Mouse (Mus musculus) thymus, adult 2 months (tissue): Measurements from ENCODE around the gene 2700097O09Rik. TPM values are rescaled to one million over a fixed set of nuclear protein-coding genes. Genes with fewer than 3 reads are reported as not detected.

Experiments
- DNase-seq: peaks from one replicate; pipeline ENCODE4 v3.0.0; 2021
- H3K27ac ChIP-seq: fragments of 200-500 bp; 2 replicates; pipeline ENCODE4 v1.5.1; 2012; ENCODE audit warnings: low read length, control low read depth; ENCODE audit not compliant: control insufficient read depth, insufficient read depth
- H3K27me3 ChIP-seq: fragments of 200-500 bp; 2 replicates; pipeline ENCODE4 v1.6.1; 2012; ENCODE audit warnings: mild to moderate bottlenecking, low read length, moderate library complexity, mixed read lengths; ENCODE audit not compliant: control insufficient read depth, insufficient read depth
- H3K36me3 ChIP-seq: fragments of 200-500 bp; 2 replicates; pipeline ENCODE4 v1.6.1; 2012; ENCODE audit warnings: mild to moderate bottlenecking, low read length, moderate library complexity; ENCODE audit not compliant: control insufficient read depth, insufficient read depth
- H3K4me1 ChIP-seq: fragments of 200-500 bp; replicated peaks from 2 replicates; pipeline ENCODE4 v1.6.1; 2012; ENCODE audit warnings: low read length; ENCODE audit not compliant: control insufficient read depth, insufficient read depth
- H3K4me3 ChIP-seq: fragments of 200-500 bp; 2 replicates; pipeline ENCODE4 v1.5.1; 2012; ENCODE audit warnings: mild to moderate bottlenecking, low read length, control low read depth, moderate library complexity; ENCODE audit not compliant: control insufficient read depth, insufficient read depth
- CTCF ChIP-seq: fragments of 200-500 bp; IDR thresholded peaks from 2 replicates; pipeline ENCODE4 v1.5.1; 2012; ENCODE audit warnings: mild to moderate bottlenecking, control low read depth, low read length, moderate library complexity, borderline replicate concordance; ENCODE audit not compliant: control insufficient read depth, poor library complexity, insufficient read depth; ENCODE audit errors: extremely low read depth
- POLR2A ChIP-seq: fragments of 200-500 bp; IDR thresholded peaks from 2 replicates; pipeline ENCODE4 v1.6.1; 2012; ENCODE audit warnings: mild to moderate bottlenecking, low read length, control low read depth, moderate library complexity; ENCODE audit not compliant: control insufficient read depth, poor library complexity, insufficient read depth; ENCODE audit errors: extremely low read depth
- WGBS: fragments of 180-500 bp; shearing (Covaris S2); methylation state at CpG from one replicate; pipeline ENCODE4 v1.1.7; 2018; 5-methylcytosine and 5-hydroxymethylcytosine counted together
- polyA plus RNA-seq: library from polyadenylated mRNA; depleted of rRNA; stranded (reverse); fragments of >200 nt; gene quantifications from 2 replicates; pipeline ENCODE4 v1.2.3, GENCODE M21; 2012

Gene 2700097O09Rik
- polyA plus RNA-seq, 1 experiment: 6.5 TPM

GRCm38 (mm10) chr12:55075296-55075695, 4.6 kb downstream of the 2700097O09Rik start:
- TF ChIP-seq POLR2A (no peak), CTCF (no peak)
- 97% methylated on average over 2 of the region's 2 CpGs for WGBS
- Histone ChIP-seq H3K4me1 (no peaks in the 10 kb centered on the region), H3K36me3 (no peaks in the 10 kb centered on the region), H3K27ac (no peak overlapping the region), H3K4me3 (no peak overlapping the region), H3K27me3 (no peaks in the 10 kb centered on the region)
- no peak for DNase-seq

- 98% methylated on average over 7 of the region's 7 CpGs for WGBS
These were observed 6.2 kb downstream of the 2700097O09Rik start for GRCm38 (mm10) chr12:55073686-55074085.

GRCm38 (mm10) chr12:55072495-55072894, 7.4 kb downstream of the 2700097O09Rik start:
- TF ChIP-seq CTCF: no peak
- no peak for TF ChIP-seq POLR2A
- no peak for DNase-seq
- Histone ChIP-seq H3K27ac (no peak overlapping the region), H3K4me1 (no peaks in the 10 kb centered on the region), H3K27me3 (no peaks in the 10 kb centered on the region), H3K4me3 (no peak overlapping the region), H3K36me3 (no peaks in the 10 kb centered on the region)
- 86% methylated on average over 4 of the region's 4 CpGs for WGBS

More at GRCm38 (mm10) chr12:55073686-55074085, 6.2 kb downstream of the 2700097O09Rik start:
- Histone ChIP-seq H3K4me3 (no peak overlapping the region), H3K27me3 (no peaks in the 10 kb centered on the region), H3K36me3 (no peaks in the 10 kb centered on the region), H3K27ac (no peak overlapping the region), H3K4me1 (no peaks in the 10 kb centered on the region)
- TF ChIP-seq POLR2A (no peak), CTCF (no peak)
- no peak for DNase-seq

- Histone ChIP-seq H3K36me3 (no peaks in the 10 kb centered on the region), H3K27me3 (no peaks in the 10 kb centered on the region), H3K27ac (no peak overlapping the region), H3K4me3 (no peak overlapping the region), H3K4me1 (no peaks in the 10 kb centered on the region)
- TF ChIP-seq POLR2A (no peak), CTCF (no peak)
- DNase-seq: no peak
- WGBS: 100% methylated on average over 1 of the region's 1 CpGs
These were observed 17.8 kb downstream of the 2700097O09Rik start for GRCm38 (mm10) chr12:55062141-55062540.

GRCm38 (mm10) chr12:55061006-55061405, 18.9 kb downstream of the 2700097O09Rik start:
- Histone ChIP-seq H3K4me3 (no peak overlapping the region), H3K36me3 (no peaks in the 10 kb centered on the region), H3K27me3 (no peaks in the 10 kb centered on the region), H3K4me1 (no peaks in the 10 kb centered on the region), H3K27ac (no peak overlapping the region)
- no peak for TF ChIP-seq CTCF
- no peak for TF ChIP-seq POLR2A
- 94% methylated on average over 10 of the region's 10 CpGs for WGBS
- no peak for DNase-seq

DNA sequence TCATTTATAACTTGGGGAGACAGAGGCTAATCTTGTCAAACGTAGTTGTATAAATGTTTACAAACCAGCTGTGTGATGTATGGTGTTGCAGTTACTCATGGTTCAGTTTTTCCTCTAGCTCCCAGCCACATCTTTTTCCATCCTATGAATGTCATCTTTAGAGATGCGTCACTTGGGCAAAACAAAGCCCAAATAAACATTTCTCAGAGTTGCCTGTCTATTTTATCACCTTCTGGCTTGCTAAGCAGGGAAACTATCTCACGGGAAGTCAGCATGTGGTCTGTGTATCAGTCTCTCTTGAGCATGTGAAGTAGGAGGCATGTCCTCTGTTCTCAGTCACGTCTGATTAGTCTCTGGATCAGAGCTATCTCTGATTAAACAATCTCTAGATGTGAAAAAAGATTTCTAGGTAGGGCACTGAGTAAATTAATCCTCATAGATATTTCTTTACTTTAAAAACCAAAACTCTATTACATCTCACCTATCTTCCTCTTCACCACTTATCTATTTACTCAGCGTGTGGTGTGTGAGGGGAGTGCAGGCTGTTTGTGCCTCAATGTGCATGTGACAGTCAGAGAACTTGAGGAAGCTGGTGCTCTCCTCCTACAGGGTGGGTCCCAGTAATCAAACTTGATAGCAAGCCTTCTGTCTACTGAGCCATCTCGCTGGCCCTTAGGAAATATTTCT, 19.6 kb downstream of the 2700097O09Rik start:
- Histone ChIP-seq H3K27me3 (no peaks in the 10 kb centered on the region), H3K27ac (no peak overlapping the region), H3K4me1 (no peaks in the 10 kb centered on the region), H3K36me3 (no peaks in the 10 kb centered on the region), H3K4me3 (no peak overlapping the region)
- TF ChIP-seq POLR2A: no peak
- no peak for TF ChIP-seq CTCF
- DNase-seq: no peak
- 93% methylated on average over 6 of the region's 6 CpGs for WGBS
